Mouse (Mus musculus): ENCODE results near the gene Ube4a.
"Not testable (repeated sequence)": the region's sequence is repeated elsewhere in the genome, so short reads cannot be mapped to it uniquely, and the experiment has no call there.

GRCm38 (mm10) chr9:44967763-44968162 is 2.4 kb upstream of the Ube4a start:
- not testable (repeated sequence) for TF ChIP-seq CTCF, EP300 (IDR thresholded peaks at IDR 0.05; ENCODE audit: low read depth)

All from heart, postnatal 0 days (tissue).